Mouse (Mus musculus): Measurements from ENCODE around the gene Faim2. TPM values are rescaled to one million over a fixed set of nuclear protein-coding genes. Genes with fewer than 3 reads are reported as not detected.

Gene Faim2
- 17.9 and 19.0 TPM in 2 replicates for polyA plus RNA-seq (2014; fragmentation: Nextera tagmentation; extraction: Ambion mirVana)

DNA sequence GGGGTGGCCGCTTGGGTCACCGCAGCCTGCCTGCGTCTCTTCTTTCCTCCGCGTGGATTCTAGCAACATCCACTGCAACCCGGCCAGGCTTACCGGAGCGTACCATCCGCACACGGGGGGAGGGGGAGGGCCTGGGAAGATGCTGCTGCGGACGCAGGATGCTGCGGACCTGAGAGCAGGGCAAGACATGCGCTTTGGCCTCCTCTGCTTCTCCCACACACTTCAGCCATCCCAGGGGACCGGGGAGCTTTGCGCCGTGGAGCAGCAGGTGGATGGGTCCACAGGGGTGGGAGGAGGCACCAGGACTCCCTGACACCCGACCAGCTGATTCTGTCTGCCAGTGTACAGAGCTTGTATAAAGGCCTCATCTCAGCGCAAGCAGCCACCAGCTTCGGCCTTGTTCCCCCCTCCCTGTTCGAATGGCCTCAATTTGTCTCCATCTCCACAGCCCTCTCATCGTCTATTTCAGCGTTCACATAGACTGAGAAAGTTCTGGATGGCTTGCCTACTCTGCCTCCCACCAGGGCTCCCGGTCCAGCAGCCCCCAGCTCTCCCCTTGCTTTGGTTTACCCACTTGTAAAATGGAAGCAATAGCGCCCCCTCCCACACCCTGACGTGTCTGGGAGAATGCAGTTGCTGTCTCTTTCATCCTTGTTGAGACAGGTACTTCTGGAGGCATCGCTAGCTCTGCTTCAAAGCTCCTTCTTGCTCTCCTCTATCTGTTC, at the start of gene Faim2:
TSS of gene Faim2 (minus strand) at position 537 of the 725 bp plus-strand sequence.
- 7% methylated on average over 27 of the region's 27 CpGs for WGBS
- DNase-seq, result peak; percentile 88
- Histone ChIP-seq H3K27ac (replicated peaks; ENCODE audit: low read depth, low read length) (peak within 1 kb of the TSS; percentile 74), H3K4me1 (ENCODE audit: control insufficient read depth, insufficient read depth, low read length) (peaks cover 18% of the 10 kb centered on the region), H3K9ac (replicated peaks; ENCODE audit: low read length) (peak within 1 kb of the TSS; percentile 54), H3K36me3 (ENCODE audit: control insufficient read depth, insufficient read depth, low read length) (no peaks in the 10 kb centered on the region), H3K4me2 (ENCODE audit: low read length) (peak within 1 kb of the TSS; percentile 57), H3K9me3 (ENCODE audit: control insufficient read depth, low read length) (no peaks in the 10 kb centered on the region), H3K4me3 (replicated peaks; ENCODE audit: low read depth, low read length) (peak within 1 kb of the TSS; percentile 33), H3K27me3 (ENCODE audit: control insufficient read depth, insufficient read depth, low read length) (no peaks in the 10 kb centered on the region)
- ATAC-seq (ENCODE audit: low FRiP score, low TSS enrichment), result peak; percentile 60

DNA sequence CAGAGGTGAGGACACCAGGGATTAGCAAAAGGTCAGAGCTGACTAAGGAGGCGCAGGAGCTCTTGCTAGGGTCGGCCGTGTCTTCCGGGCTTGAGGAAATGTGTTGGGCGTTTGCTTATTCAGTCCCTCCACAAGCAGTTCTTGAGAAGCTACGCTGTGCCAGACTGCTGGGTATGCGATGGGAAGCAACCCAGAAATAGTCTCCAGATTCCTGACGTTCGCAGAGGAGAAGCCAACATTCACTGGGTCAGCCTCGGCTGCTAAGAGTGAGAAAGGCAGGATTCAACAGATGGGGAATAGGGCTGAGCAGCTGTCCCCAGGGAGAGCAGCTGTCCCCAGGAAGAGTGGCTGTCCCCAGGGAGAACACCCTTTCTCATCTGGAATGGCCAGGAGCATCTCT, 41.2 kb upstream of the Faim2 start:
- ATAC-seq (ENCODE audit: low FRiP score, low TSS enrichment), result no peak
- WGBS, result 86% methylated on average over 10 of the region's 10 CpGs
- H3K27ac ChIP-seq (replicated peaks; ENCODE audit: low read depth, low read length), result no peak overlapping the region
- no peak overlapping the region for H3K9ac ChIP-seq (replicated peaks; ENCODE audit: low read length)
- no peak for DNase-seq
- no peaks in the 10 kb centered on the region for H3K27me3 ChIP-seq (ENCODE audit: control insufficient read depth, insufficient read depth, low read length)
- H3K4me1 ChIP-seq (ENCODE audit: control insufficient read depth, insufficient read depth, low read length), result no peaks in the 10 kb centered on the region
- H3K4me3 ChIP-seq (replicated peaks; ENCODE audit: low read depth, low read length), result no peak overlapping the region
- no peaks in the 10 kb centered on the region for H3K9me3 ChIP-seq (ENCODE audit: control insufficient read depth, low read length)
- no peak overlapping the region for H3K4me2 ChIP-seq (ENCODE audit: low read length)
- no peaks in the 10 kb centered on the region for H3K36me3 ChIP-seq (ENCODE audit: control insufficient read depth, insufficient read depth, low read length)

DNA sequence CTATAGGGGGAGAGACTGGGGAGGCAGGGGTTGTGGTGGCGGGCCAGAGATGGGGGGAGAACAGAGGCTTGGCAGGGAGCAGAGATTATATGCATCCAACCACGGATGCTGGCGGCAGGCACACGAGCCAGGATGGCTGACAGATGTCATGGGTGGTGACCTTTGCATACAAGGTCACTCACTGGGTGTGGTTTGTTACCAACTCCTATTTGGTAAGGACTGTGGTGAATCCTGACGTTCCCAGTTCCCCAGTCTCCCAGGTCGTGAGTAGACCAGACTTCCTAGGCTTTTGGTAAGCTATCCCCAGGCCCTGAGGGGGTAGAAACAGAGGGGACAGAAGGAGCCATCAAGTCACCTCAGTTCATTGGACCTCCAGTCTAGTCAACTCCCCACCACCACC, 40.7 kb upstream of the Faim2 start:
- Histone ChIP-seq H3K4me3 (replicated peaks; ENCODE audit: low read depth, low read length) (no peak overlapping the region), H3K36me3 (ENCODE audit: control insufficient read depth, insufficient read depth, low read length) (no peaks in the 10 kb centered on the region), H3K9ac (replicated peaks; ENCODE audit: low read length) (no peak overlapping the region), H3K4me2 (ENCODE audit: low read length) (no peak overlapping the region), H3K4me1 (ENCODE audit: control insufficient read depth, insufficient read depth, low read length) (no peaks in the 10 kb centered on the region), H3K27ac (replicated peaks; ENCODE audit: low read depth, low read length) (no peak overlapping the region), H3K27me3 (ENCODE audit: control insufficient read depth, insufficient read depth, low read length) (no peaks in the 10 kb centered on the region), H3K9me3 (ENCODE audit: control insufficient read depth, low read length) (no peaks in the 10 kb centered on the region)
- 44% methylated on average over 6 of the region's 6 CpGs for WGBS
- no peak for DNase-seq
- no peak for ATAC-seq (ENCODE audit: low FRiP score, low TSS enrichment)

DNA sequence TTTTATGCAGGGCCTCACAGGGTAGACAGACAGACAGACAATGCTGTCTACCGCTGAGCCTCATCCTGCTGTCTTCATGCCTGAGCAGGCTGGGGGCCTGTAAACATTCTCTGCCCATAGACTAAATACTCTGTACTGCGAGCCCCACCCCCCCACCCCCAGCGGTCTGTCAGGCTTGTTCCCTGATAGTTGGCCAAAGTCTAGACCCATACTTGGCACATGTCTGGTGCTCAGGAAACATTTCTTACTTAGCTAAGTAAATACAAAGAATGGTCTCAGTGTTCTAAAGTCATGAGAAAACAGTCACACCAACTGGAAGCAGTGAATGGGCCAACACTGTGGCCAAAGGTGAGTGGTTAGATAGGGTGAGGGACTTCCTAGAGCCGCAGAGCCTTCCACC, 39.4 kb upstream of the Faim2 start:
- no peaks in the 10 kb centered on the region for H3K4me1 ChIP-seq (ENCODE audit: control insufficient read depth, insufficient read depth, low read length)
- no peak overlapping the region for H3K4me2 ChIP-seq (ENCODE audit: low read length)
- H3K9me3 ChIP-seq (ENCODE audit: control insufficient read depth, low read length), result no peaks in the 10 kb centered on the region
- H3K9ac ChIP-seq (replicated peaks; ENCODE audit: low read length), result no peak overlapping the region
- DNase-seq, result no peak
- H3K4me3 ChIP-seq (replicated peaks; ENCODE audit: low read depth, low read length), result no peak overlapping the region
- no peak overlapping the region for H3K27ac ChIP-seq (replicated peaks; ENCODE audit: low read depth, low read length)
- no peaks in the 10 kb centered on the region for H3K27me3 ChIP-seq (ENCODE audit: control insufficient read depth, insufficient read depth, low read length)
- 67% methylated on average over 4 of the region's 4 CpGs for WGBS
- no peak for ATAC-seq (ENCODE audit: low FRiP score, low TSS enrichment)
- no peaks in the 10 kb centered on the region for H3K36me3 ChIP-seq (ENCODE audit: control insufficient read depth, insufficient read depth, low read length)

DNA sequence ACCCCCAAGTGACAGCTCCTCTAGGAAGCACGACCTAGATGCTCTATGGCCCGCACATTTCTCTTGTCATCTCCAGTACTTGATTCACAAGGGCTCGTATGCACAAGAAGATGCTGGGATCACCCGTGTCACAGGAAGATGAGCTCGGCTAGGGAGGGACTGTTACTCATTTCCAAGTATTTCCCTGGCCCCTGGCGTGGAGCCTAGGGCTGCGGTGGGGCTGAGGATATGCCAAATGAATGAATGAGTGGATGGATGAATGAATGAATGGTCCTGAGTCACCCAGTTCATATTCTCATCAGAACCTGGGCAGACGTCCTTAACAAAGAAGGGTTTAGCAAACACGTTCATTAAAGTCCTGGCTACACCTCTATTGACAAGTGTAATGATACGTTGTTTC, 32.3 kb upstream of the Faim2 start:
- H3K27me3 ChIP-seq (ENCODE audit: control insufficient read depth, insufficient read depth, low read length), result no peaks in the 10 kb centered on the region
- H3K4me2 ChIP-seq (ENCODE audit: low read length), result no peak overlapping the region
- no peak overlapping the region for H3K9ac ChIP-seq (replicated peaks; ENCODE audit: low read length)
- H3K36me3 ChIP-seq (ENCODE audit: control insufficient read depth, insufficient read depth, low read length), result no peaks in the 10 kb centered on the region
- no peak for DNase-seq
- no peak overlapping the region for H3K4me3 ChIP-seq (replicated peaks; ENCODE audit: low read depth, low read length)
- no peaks in the 10 kb centered on the region for H3K9me3 ChIP-seq (ENCODE audit: control insufficient read depth, low read length)
- WGBS, result 80% methylated on average over 10 of the region's 10 CpGs
- no peaks in the 10 kb centered on the region for H3K4me1 ChIP-seq (ENCODE audit: control insufficient read depth, insufficient read depth, low read length)
- no peak overlapping the region for H3K27ac ChIP-seq (replicated peaks; ENCODE audit: low read depth, low read length)
- ATAC-seq (ENCODE audit: low FRiP score, low TSS enrichment), result no peak

DNA sequence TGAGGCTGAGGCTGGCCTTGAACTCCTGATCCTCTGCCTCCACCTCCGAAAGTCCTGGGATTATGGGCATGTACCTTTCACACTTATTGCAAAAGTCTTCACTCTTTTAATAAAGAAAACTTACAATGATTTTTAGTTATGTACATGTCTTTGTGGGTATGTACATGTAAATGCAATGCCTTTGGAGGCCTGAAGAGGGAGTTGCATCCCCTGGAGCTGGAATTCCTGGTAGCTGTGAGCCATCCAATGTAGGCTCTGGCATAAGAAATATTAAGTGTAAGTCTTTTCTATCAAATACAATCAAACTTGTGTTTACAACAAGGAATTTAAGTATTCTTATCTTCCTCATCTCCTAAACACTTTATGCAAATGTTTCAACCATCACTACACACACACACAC, 31.0 kb upstream of the Faim2 start:
- Histone ChIP-seq H3K27ac (replicated peaks; ENCODE audit: low read depth, low read length) (no peak overlapping the region), H3K9ac (replicated peaks; ENCODE audit: low read length) (no peak overlapping the region), H3K4me2 (ENCODE audit: low read length) (no peak overlapping the region), H3K4me3 (replicated peaks; ENCODE audit: low read depth, low read length) (no peak overlapping the region), H3K27me3 (ENCODE audit: control insufficient read depth, insufficient read depth, low read length) (no peaks in the 10 kb centered on the region), H3K4me1 (ENCODE audit: control insufficient read depth, insufficient read depth, low read length) (no peaks in the 10 kb centered on the region), H3K36me3 (ENCODE audit: control insufficient read depth, insufficient read depth, low read length) (no peaks in the 10 kb centered on the region), H3K9me3 (ENCODE audit: control insufficient read depth, low read length) (no peaks in the 10 kb centered on the region)
- ATAC-seq (ENCODE audit: low FRiP score, low TSS enrichment) (no peak), DNase-seq (no peak)
- WGBS, result 96% methylated on average over 1 of the region's 1 CpGs

DNA sequence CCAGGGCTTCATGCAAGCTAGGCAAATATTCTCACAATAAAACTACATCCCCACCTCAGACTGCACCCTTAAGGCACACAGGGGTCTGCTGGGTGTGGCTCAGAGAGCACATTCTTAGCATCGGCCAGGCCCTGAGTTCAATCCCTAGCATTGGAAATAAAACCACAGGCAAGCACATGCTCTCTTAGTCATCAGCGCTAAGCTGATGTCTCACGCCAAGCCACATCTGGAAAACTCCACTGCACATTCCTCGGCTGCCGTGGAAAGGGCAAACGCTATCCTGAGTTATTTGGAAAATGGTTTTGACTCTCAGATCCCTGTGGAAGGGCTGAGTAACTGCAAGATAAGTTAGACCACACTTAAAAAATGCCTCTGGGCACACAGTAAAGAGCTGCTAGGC, 25.8 kb upstream of the Faim2 start:
- no peak overlapping the region for H3K4me2 ChIP-seq (ENCODE audit: low read length)
- 87% methylated on average over 6 of the region's 6 CpGs for WGBS

DNA sequence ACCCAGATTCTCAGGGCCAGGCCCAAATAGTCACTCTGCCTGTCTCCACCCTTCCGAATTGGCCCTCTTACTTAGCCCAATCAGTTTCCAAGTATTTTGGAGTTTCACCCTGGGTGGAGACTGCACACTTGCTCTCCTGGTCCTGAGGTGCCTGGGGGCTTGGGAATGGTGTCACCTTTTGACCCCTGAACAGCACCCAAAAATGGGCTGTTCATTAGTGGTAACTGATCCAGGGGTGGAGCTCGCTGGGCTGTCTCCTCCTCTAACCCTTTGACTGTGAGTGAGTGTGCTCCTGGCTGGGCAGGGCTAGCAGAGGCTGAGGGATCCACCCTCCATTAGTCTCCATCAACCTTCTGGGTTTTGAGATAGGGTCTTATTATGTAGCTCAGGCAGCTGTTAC, 21.9 kb upstream of the Faim2 start:
- WGBS, result 61% methylated on average over 2 of the region's 2 CpGs
- H3K4me1 ChIP-seq (ENCODE audit: control insufficient read depth, insufficient read depth, low read length), result 0 out of 2 replicates have a peak, but pooled peaks cover 3% of the 10 kb centered on the region
- H3K36me3 ChIP-seq (ENCODE audit: control insufficient read depth, insufficient read depth, low read length), result no peaks in the 10 kb centered on the region
- H3K4me3 ChIP-seq (replicated peaks; ENCODE audit: low read depth, low read length), result no peak overlapping the region
- ATAC-seq (ENCODE audit: low FRiP score, low TSS enrichment) (no peak), DNase-seq (no peak)
- no peak overlapping the region for H3K9ac ChIP-seq (replicated peaks; ENCODE audit: low read length)
- H3K27me3 ChIP-seq (ENCODE audit: control insufficient read depth, insufficient read depth, low read length), result no peaks in the 10 kb centered on the region
- no peak overlapping the region for H3K27ac ChIP-seq (replicated peaks; ENCODE audit: low read depth, low read length)
- H3K4me2 ChIP-seq (ENCODE audit: low read length), result no peak overlapping the region
- H3K9me3 ChIP-seq (ENCODE audit: control insufficient read depth, low read length), result no peaks in the 10 kb centered on the region

More for the DNA sequence above, 25.8 kb upstream of the Faim2 start:
- H3K27me3 ChIP-seq (ENCODE audit: control insufficient read depth, insufficient read depth, low read length), result no peaks in the 10 kb centered on the region
- no peak for ATAC-seq (ENCODE audit: low FRiP score, low TSS enrichment)
- H3K4me3 ChIP-seq (replicated peaks; ENCODE audit: low read depth, low read length), result no peak overlapping the region
- no peaks in the 10 kb centered on the region for H3K4me1 ChIP-seq (ENCODE audit: control insufficient read depth, insufficient read depth, low read length)
- no peak overlapping the region for H3K9ac ChIP-seq (replicated peaks; ENCODE audit: low read length)
- H3K9me3 ChIP-seq (ENCODE audit: control insufficient read depth, low read length), result no peaks in the 10 kb centered on the region
- no peaks in the 10 kb centered on the region for H3K36me3 ChIP-seq (ENCODE audit: control insufficient read depth, insufficient read depth, low read length)
- no peak overlapping the region for H3K27ac ChIP-seq (replicated peaks; ENCODE audit: low read depth, low read length)
- no peak for DNase-seq

DNA sequence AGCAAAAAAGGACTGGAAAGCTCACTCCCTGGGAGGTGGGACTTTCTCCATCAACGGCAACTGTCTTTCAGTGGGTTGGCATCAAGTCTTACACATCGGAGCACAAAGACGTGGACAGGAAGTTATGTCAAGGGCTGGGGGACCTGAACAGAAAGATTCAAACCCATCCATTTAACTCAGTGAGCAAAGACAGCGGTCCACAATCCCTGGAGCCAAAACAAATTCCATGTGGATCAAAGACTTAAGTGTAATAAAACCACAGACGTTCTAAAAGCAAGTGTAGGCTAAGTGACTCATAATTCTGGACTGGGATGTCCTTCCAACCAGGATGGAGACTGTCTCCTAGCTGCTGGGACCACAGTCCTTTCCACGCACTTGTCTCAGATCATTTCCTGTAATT, 19.8 kb upstream of the Faim2 start:
- 86% methylated on average over 6 of the region's 6 CpGs for WGBS
- H3K4me3 ChIP-seq (replicated peaks; ENCODE audit: low read depth, low read length), result no peak overlapping the region
- no peak overlapping the region for H3K9ac ChIP-seq (replicated peaks; ENCODE audit: low read length)
- H3K4me1 ChIP-seq (ENCODE audit: control insufficient read depth, insufficient read depth, low read length), result 0 out of 2 replicates have a peak, but pooled peaks cover 3% of the 10 kb centered on the region
- ATAC-seq (ENCODE audit: low FRiP score, low TSS enrichment), result no peak
- H3K27ac ChIP-seq (replicated peaks; ENCODE audit: low read depth, low read length), result no peak overlapping the region
- DNase-seq, result no peak
- H3K36me3 ChIP-seq (ENCODE audit: control insufficient read depth, insufficient read depth, low read length), result no peaks in the 10 kb centered on the region
- no peak overlapping the region for H3K4me2 ChIP-seq (ENCODE audit: low read length)
- H3K27me3 ChIP-seq (ENCODE audit: control insufficient read depth, insufficient read depth, low read length), result no peaks in the 10 kb centered on the region
- H3K9me3 ChIP-seq (ENCODE audit: control insufficient read depth, low read length), result no peaks in the 10 kb centered on the region

Data from midbrain, embryonic 14.5 days (tissue).